Mouse (Mus musculus) frontal cortex, adult 2 months (tissue): ENCODE data around the gene Sft2d1. TPM values are rescaled to one million over a fixed set of nuclear protein-coding genes. Genes with fewer than 3 reads are reported as not detected.

Source experiments
- DNase-seq, 2 experiments: peaks; one replicate each; pipeline ENCODE4 v3.0.0; 2022; ENCODE audit warnings: low spot score in 1 of 2; ENCODE audit errors: extremely low spot score in 1 of 2
- polyA plus RNA-seq: library from polyadenylated mRNA; depleted of rRNA; stranded (reverse); fragments of >200 nt; gene quantifications from 2 replicates; pipeline ENCODE4 v1.2.3, GENCODE M21; 2012; rRNA removed

Gene Sft2d1
- polyA plus RNA-seq, 1 experiment = 117 TPM

DNA sequence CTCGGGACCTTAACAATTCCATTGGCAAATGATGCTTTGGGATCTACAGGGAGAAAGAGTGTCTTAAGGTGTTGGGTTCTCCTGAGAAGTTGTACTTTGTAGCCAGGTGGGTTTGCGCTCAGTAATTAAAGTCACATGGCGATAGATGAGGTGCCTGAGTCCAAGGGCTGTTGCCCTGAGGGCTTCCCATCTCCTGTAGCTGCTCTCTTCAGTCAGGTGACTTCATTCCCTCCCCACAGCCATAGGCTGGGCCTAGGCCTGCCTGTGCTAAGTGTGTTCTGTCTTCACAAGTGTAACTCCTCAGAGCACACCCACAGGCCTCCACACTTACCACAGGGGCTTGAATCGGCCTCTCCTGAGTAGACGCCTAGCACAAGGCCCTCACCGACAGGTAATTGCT, 46.6 kb downstream of the Sft2d1 start:
- no peak for DNase-seq

DNA sequence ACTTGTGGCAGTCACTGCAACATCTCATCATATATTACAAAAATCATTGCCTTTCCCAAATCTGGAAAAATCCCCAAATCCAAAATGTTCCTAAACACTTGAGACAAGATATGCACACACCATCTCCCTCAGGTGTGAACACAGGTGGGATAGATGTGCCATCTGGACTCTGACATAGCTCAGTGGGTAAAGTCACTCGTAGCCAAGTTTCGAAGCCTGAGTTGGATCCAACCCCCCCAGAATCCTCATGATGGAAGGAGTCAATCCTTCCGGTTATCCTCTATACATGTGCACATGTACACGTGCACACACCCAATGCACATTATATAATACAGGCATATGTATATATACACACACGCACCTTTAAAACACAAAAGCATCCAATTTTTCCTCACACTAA, 50.0 kb downstream of the Sft2d1 start:
- DNase-seq = no peak

DNA sequence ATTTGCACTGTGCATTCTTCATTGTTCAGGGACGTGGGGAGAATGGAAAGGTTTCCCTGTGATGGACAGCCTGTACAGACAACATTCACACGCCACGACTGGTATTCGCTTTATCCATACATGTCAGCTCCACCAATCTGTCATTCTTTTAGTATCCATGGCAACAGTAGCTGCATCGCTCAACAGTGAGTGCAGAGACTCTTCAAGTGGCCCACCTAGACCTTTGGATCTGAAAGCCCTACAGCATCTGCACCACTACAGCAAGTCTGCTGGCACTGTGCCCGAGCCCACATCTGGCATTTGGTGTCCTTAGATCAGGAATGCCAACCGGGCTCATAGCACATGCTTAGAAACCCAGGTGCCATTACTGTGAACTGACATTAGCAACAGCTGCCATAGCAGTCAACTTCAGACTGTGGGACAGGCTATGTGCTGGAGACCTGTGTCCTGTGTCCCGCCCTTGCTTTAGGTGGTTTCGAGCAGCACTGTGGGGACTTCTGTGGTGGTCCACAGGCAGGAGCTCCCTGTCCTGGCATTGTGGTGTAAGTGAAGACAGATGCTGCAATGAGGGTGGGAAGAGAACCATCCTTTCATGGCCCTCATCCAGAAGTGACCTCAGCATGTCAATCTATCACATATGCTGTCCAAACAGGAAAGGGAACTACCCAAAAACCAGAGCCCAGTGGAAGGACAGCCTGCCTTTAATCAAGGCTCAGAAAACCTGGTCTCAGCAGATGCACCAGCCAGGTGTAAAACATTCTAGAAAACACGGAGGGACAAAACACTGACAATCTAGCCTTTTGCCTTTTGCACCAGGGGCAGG, 50.6 kb downstream of the Sft2d1 start:
- DNase-seq = no peak

DNA sequence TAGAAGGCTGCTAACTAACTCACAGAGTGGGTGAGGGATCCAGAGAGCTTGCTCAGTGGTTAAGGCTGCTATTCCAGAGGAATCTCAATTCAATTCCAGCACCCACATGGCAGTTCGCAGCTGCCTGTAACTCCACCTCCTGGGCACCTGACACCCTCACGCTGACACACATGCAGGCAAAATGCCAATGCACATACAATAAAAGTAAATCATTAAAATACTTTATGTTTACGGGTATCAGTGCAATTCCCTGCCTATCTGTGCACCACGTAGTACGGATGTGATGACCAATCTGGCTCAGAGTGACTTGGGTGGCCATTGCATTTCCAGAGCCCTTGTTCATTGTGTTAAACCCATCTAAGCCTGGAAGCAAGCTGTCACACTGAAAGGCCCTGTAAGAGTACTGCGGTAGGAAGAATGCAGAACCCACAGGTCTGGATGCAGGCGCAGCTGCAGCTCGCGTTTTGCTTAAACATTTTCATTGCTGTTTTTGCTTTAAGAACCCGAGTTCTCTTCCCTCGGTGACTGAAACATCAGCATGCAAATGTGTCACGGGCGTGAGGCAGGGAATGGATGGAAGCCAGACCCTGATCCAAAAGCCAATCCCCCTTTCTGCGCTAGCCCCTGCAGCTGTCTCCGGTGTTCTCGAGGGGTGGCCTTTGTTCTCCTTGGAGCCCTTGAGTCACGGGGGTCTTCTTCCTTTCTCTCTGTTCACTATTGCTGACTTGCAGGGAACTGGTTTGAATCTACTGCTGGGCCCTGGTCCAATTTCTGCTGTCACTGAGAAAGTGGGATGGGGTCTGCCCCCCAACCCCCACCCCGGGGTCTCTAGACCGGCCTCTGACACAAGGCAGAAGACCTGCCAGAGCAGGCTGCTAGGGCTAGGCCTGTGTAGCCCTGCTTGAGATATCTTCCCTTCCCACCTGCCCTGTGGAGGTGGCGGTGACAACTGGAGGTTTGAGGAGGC, 56.9 kb downstream of the Sft2d1 start:
- DNase-seq = peak in 1 of 2 experiments; percentile 65

DNA sequence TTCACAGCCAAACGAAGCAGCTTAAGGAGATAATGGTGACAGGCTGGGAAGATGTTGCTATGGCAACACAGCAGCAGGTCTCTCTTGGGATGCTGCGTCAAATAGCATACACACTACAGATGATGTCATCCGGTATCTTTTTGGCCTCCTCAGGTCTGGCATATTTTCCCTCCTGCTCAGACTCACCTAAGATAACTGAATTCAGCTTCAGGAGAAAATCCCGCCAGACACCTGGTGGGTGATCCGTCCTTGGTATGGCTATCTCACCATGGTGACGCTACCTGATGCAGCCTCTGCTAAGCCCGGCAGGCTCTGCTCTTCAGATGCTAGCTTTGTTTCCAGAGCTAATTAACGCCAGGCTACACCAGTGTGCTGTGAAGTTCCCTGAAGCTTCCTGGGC, 57.7 kb downstream of the Sft2d1 start:
- DNase-seq = peak; percentile 80 to 81

DNA sequence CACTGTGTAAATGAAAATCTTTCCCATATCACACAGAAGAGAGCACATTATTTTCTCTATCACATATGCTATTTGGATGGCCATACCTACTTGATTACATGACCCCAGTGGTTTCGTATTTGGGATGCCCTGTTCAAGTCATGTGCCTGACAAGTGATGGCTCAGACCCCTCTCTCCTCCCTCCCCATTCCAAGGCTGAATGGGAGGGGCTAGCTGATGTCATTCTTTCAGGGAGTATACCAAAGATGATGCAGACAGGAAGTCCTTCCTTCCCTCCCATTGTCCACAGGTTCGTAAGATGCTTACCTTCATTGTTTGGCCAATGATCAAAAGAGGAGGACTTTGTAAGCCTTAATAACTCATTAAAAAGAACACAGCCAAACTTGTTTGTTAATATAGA, 58.3 kb downstream of the Sft2d1 start:
- DNase-seq = no peak

GRCm38 (mm10) chr17:8370634-8371229, 59.8 kb downstream of the Sft2d1 start:
- DNase-seq = no peak

DNA sequence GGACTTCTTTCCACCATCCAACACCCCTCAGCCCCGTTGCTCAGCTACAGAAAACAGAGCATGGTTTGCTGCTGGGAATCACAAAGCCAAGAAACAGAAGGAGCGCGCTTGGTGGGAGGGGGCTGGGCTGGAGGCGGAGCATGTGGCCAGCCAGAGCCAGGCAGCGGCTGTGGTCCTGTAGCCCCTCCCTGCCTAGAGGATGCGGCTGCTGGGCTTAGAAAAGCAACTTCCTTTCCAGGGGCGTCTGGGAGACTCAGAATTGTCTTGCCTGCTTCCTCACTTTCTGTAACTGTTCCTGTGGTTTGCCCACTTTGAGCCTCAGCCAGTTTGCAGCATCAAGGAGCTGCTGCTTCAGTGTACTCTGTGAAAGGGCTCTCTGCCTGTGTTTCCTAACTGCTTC, 60.9 kb downstream of the Sft2d1 start:
- peak; percentile 63 to 83 for DNase-seq

- DNase-seq = peak; percentile 75 to 92
Measured at GRCm38 (mm10) chr17:8372286-8373046, 61.6 kb downstream of the Sft2d1 start.

Other genes starting within 250 kb of the Sft2d1 start
- gene Gm49673, start 163.3 kb upstream of the Sft2d1 start, polyA plus RNA-seq = 1.6 and 2.0 TPM in 2 replicates
- 16.5 and 17.6 TPM in 2 replicates for gene Rnaset2a, start 163.0 kb upstream of the Sft2d1 start, polyA plus RNA-seq
- 14.9 and 16.5 TPM in 2 replicates for gene Fgfr1op, start 145.6 kb upstream of the Sft2d1 start, polyA plus RNA-seq
- gene Ccr6, start 75.1 kb upstream of the Sft2d1 start, polyA plus RNA-seq = 0.08 TPM in 1 of 2 replicates, not detected in the other
- gene Mpc1, start 28.2 kb upstream of the Sft2d1 start, polyA plus RNA-seq = 383 and 417 TPM in 2 replicates
- 23.2 and 27.8 TPM in 2 replicates for gene Prr18, start 26.4 kb downstream of the Sft2d1 start, polyA plus RNA-seq
- 1.1 and 1.5 TPM in 2 replicates for gene T2, start 44.9 kb downstream of the Sft2d1 start, polyA plus RNA-seq
- 0.26 and 0.29 TPM in 2 replicates for gene T, start 123.3 kb downstream of the Sft2d1 start, polyA plus RNA-seq
- gene Pde10a, start 214.3 kb downstream of the Sft2d1 start, polyA plus RNA-seq = 31.8 and 34.3 TPM in 2 replicates